Mouse (Mus musculus) hindbrain, embryonic 13.5 days (tissue): ENCODE data around the gene Slc5a8. TPM values are rescaled to one million over a fixed set of nuclear protein-coding genes. Genes with fewer than 3 reads are reported as not detected.

Experiments
- ATAC-seq: fragments of 200-750 bp; cut with Nextera tagmentation; 2 replicates; pipeline ENCODE4 v1.8.0; 2017; ENCODE audit warnings: moderate TSS enrichment; ENCODE audit not compliant: low FRiP score
- H3K27ac ChIP-seq: fragments of 300-500 bp; sonication (generic); 2 replicates; pipeline ENCODE4 v1.5.1; 2015; ENCODE audit warnings: inconsistent platforms, mild to moderate bottlenecking, moderate library complexity
- H3K27me3 ChIP-seq: fragments of 300-500 bp; sonication (generic); 2 replicates; pipeline ENCODE4 v1.6.1; 2015; ENCODE audit warnings: mild to moderate bottlenecking, inconsistent platforms
- H3K36me3 ChIP-seq: fragments of 300-500 bp; sonication (generic); 2 replicates; pipeline ENCODE4 v1.6.1; 2015; ENCODE audit warnings: mild to moderate bottlenecking, inconsistent platforms
- H3K4me1 ChIP-seq: fragments of 300-500 bp; sonication (generic); replicated peaks from 2 replicates; pipeline ENCODE4 v1.6.1; 2015; ENCODE audit warnings: inconsistent platforms
- H3K4me2 ChIP-seq: fragments of 300-500 bp; sonication (generic); 2 replicates; pipeline ENCODE4 v1.6.1; 2015; ENCODE audit warnings: inconsistent platforms, mild to moderate bottlenecking, moderate library complexity
- H3K4me3 ChIP-seq: fragments of 300-500 bp; sonication (generic); 2 replicates; pipeline ENCODE4 v1.5.1; 2015; ENCODE audit warnings: mild to moderate bottlenecking, inconsistent platforms
- H3K9ac ChIP-seq: fragments of 300-500 bp; sonication (generic); 2 replicates; pipeline ENCODE4 v1.6.1; 2015; ENCODE audit warnings: mild to moderate bottlenecking, inconsistent platforms
- H3K9me3 ChIP-seq: fragments of 300-500 bp; sonication (generic); 2 replicates; pipeline ENCODE4 v1.6.1; 2016; ENCODE audit warnings: inconsistent platforms
- WGBS: fragments of 180-500 bp; shearing (Covaris S2); methylation state at CpG from one replicate; pipeline ENCODE4 v1.1.7; 2015; 5-methylcytosine and 5-hydroxymethylcytosine counted together
- polyA plus RNA-seq: library from polyadenylated mRNA; unstranded; fragments of >200 nt; fragmentation: Nextera tagmentation; extraction: Ambion mirVana; gene quantifications from 2 replicates; pipeline ENCODE4 v1.2.1, GENCODE M21; 2015

The Slc5a8 gene
- polyA plus RNA-seq, 1 experiment from 2014 or later = 0.09 TPM

DNA sequence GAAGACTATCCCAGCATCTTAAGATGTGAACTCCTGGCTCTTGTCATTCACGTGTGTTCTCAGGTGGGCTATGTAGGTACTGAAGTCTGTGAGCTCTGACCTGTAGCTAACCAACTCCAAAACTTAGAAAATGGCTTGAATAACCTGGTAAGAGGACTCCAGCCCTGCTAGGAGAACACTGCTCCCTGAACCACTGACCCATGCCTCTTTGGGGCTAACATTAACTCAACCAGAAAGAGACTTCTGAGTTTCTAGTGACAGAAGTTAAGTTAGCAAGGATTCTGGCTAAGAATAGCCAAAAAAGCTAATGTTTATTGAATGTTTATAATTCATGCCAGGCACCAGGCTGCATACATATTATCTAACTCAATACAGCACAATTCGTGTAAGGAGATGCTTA lies 2.6 kb downstream of the Slc5a8 start:
- no peak overlapping the region for H3K9ac ChIP-seq
- 80% methylated on average over 2 of the region's 2 CpGs for WGBS
- H3K4me2 ChIP-seq = no peak overlapping the region
- H3K9me3 ChIP-seq = no peaks in the 10 kb centered on the region
- peaks cover 33% of the 10 kb centered on the region for H3K27me3 ChIP-seq
- no peaks in the 10 kb centered on the region for H3K36me3 ChIP-seq
- H3K27ac ChIP-seq = no peak overlapping the region
- ATAC-seq = no peak
- no peak overlapping the region for H3K4me3 ChIP-seq
- peaks cover 10% of the 10 kb centered on the region for H3K4me1 ChIP-seq

DNA sequence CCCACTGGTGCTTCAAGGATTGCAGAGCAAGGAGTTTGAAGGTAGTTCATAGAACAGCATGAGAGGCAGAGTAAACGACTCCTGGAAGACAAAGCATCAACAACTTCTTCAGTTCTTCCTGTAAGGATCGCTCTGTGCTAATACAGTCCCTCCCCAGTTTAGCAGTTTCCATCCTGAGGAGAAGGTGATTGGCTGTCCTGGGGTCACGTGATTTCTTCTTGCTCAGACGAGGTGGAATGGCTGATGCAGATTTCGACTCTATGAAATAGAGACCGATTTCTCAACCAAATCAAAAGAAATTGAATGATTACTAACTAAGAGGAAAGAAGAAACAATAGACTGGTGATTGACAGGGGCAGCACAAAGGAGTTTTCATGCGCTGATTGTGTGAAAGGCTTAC lies 5.6 kb downstream of the Slc5a8 start:
- Histone ChIP-seq H3K4me3 (no peak overlapping the region), H3K27ac (no peak overlapping the region), H3K9ac (no peak overlapping the region), H3K9me3 (no peaks in the 10 kb centered on the region), H3K4me1 (peaks cover 1% of the 10 kb centered on the region), H3K36me3 (no peaks in the 10 kb centered on the region), H3K4me2 (no peak overlapping the region), H3K27me3 (peaks cover 13% of the 10 kb centered on the region)
- no peak for ATAC-seq
- WGBS = 86% methylated on average over 7 of the region's 7 CpGs

DNA sequence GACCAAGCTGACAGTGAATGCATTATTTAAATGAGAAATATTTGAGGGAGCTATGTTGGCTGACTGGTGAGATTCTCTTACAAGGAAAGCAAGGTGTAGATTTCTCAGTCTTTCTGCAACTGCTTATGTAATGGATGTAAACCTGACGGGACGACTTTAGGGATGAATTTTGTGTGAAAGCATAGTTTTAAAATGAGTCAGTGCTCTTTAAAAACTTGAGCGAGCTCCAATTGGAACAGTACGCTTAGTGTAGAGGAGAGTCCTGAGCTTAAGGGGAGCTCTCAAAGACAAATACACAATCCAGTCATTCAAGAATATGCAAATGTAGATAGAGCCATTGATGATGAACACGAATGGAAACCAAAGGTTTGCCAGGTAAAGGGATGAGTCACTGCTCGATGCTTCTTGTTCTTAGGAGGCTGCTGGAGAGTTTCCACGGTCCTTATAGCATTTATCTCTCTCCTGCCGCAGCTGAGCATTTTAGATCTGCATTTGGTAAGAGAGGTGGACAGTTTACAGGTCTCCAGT lies 6.8 kb downstream of the Slc5a8 start:
- Histone ChIP-seq H3K4me3 (no peak overlapping the region), H3K9ac (no peak overlapping the region), H3K36me3 (no peaks in the 10 kb centered on the region), H3K4me2 (no peak overlapping the region), H3K4me1 (no peaks in the 10 kb centered on the region), H3K9me3 (no peaks in the 10 kb centered on the region), H3K27ac (no peak overlapping the region), H3K27me3 (peaks cover under 1% of the 10 kb centered on the region)
- no peak for ATAC-seq
- 90% methylated on average over 8 of the region's 8 CpGs for WGBS

DNA sequence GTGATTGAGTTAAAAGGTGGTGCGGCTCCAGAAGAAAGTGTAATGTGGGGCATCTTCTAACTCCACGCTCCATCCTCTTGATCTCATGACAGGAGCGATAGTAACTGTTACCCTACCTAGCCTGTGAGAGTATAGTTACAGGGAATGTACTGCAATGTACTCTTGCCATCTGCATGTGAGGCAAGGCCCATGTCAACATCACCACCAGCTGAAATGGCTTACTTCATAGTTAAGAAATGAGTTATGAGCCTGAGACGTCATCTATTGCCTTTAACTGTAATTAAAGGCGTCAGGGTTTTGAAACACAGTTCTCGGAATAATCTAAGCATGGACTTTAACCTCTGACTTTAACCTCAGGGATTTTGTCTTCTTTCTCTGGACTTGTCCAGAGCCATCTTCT lies 11.2 kb downstream of the Slc5a8 start:
- Histone ChIP-seq H3K4me3 (no peak overlapping the region), H3K4me1 (no peaks in the 10 kb centered on the region), H3K9me3 (no peaks in the 10 kb centered on the region), H3K9ac (no peak overlapping the region), H3K27me3 (no peaks in the 10 kb centered on the region), H3K27ac (no peak overlapping the region), H3K36me3 (no peaks in the 10 kb centered on the region), H3K4me2 (no peak overlapping the region)
- WGBS = 90% methylated on average over 6 of the region's 6 CpGs
- no peak for ATAC-seq

DNA sequence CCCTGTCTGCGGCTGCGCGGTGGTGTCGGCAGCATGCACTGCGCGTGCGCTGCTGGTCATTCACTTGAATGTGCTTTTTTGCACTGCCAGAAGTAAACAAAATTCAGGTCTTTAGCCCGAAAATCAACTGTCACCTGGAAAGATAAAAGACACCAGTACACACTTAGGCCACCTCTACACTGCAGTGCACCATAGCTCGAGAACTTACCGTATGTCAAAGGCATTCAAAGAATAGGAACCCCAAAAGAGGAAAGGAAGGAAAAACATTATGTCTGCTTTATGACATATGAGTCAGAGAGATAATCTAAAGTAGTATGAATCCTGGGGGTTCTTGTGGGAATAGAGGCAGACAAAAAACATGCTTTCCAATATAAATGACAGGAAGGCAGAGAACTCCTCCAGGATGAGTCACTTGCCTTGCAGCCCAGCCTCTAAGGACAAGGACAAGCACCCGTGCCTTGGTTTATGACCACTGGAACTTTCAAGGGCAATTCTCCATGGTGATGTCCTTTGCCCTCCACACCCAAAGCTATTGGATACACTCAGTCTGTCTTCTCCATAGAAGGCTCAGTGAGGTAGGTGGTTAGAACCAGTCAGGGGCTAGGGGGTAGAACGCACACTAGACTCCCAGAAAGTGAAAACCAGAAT lies 64.0 kb downstream of the Slc5a8 start:
- no peaks in the 10 kb centered on the region for H3K9me3 ChIP-seq
- no peak overlapping the region for H3K4me2 ChIP-seq
- no peaks in the 10 kb centered on the region for H3K27me3 ChIP-seq
- H3K27ac ChIP-seq = no peak overlapping the region
- H3K9ac ChIP-seq = no peak overlapping the region
- H3K4me3 ChIP-seq = no peak overlapping the region
- H3K4me1 ChIP-seq = no peaks in the 10 kb centered on the region
- no peak for ATAC-seq
- peaks cover 6% of the 10 kb centered on the region for H3K36me3 ChIP-seq
- 92% methylated on average over 12 of the region's 12 CpGs for WGBS

DNA sequence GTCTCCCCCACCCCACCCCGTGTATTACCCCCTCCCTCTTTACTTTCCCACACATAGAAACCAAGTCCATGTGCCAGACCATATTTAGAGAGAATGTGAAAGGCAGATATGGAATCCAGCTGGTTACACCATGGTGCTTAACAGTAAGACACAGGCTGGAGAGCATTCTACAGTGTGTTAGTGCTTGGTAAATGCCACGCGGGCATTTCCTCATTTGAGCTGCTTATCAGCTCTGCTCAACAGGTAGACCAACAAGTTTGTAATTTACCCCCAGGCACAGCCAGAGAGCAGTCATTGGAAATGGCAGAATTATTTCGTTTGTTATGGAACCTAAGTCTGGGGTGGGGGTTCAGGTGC lies 64.5 kb downstream of the Slc5a8 start:
- no peak for ATAC-seq
- Histone ChIP-seq H3K4me3 (no peak overlapping the region), H3K27me3 (no peaks in the 10 kb centered on the region), H3K4me2 (no peak overlapping the region), H3K9me3 (no peaks in the 10 kb centered on the region), H3K9ac (no peak overlapping the region), H3K27ac (no peak overlapping the region), H3K4me1 (no peaks in the 10 kb centered on the region), H3K36me3 (peaks cover 6% of the 10 kb centered on the region)
- WGBS = 91% methylated on average over 4 of the region's 4 CpGs

DNA sequence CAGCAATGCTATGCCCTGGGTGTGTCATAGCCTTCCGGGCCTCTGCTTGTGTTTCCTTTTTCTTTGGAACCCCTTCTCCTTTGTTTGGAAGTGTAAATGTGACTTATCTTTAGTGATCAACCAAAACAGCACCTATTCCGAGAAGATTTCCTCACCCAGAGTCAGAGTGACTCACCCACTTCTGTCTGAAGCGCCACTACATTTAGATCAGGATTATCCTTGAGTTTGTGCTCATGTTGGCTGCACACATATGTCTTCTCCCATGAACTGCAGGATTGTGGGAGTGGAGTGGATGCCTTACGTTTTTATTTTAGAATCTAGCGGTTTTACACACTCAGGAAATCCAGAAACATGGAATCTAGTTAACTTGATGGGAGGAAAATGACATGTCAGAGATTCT lies 75.0 kb downstream of the Slc5a8 start:
- H3K36me3 ChIP-seq = no peaks in the 10 kb centered on the region
- no peak overlapping the region for H3K9ac ChIP-seq
- no peaks in the 10 kb centered on the region for H3K4me1 ChIP-seq
- WGBS = 80% methylated on average over 5 of the region's 5 CpGs
- H3K9me3 ChIP-seq = no peaks in the 10 kb centered on the region
- no peak overlapping the region for H3K4me2 ChIP-seq
- H3K27ac ChIP-seq = no peak overlapping the region
- ATAC-seq = no peak
- H3K4me3 ChIP-seq = no peak overlapping the region
- no peaks in the 10 kb centered on the region for H3K27me3 ChIP-seq

DNA sequence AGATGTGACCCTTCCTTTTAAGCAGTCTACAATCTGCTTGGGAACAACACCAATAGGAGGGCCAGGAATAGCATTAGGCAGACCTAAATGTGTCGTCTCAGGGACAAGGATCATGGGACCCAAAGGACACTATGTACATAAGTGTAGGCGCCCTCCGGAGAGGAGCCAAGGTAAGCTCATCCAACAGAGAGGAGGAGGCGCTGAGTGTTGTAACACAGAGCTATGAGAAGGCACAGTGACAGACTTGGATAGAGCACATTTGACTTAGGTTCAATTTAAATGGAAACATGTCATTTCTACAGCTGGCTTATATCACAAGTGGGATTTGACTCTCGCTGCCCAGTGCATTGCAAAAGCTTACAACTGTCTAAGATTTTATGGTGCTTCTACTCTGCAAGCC lies 82.8 kb downstream of the Slc5a8 start:
- no peak overlapping the region for H3K4me3 ChIP-seq
- no peaks in the 10 kb centered on the region for H3K27me3 ChIP-seq
- 91% methylated on average over 5 of the region's 5 CpGs for WGBS
- no peaks in the 10 kb centered on the region for H3K9me3 ChIP-seq
- no peak for ATAC-seq
- 0 out of 2 replicates have a peak, but pooled peaks cover 3% of the 10 kb centered on the region for H3K36me3 ChIP-seq
- no peak overlapping the region for H3K9ac ChIP-seq
- no peaks in the 10 kb centered on the region for H3K4me1 ChIP-seq
- H3K27ac ChIP-seq = no peak overlapping the region
- H3K4me2 ChIP-seq = no peak overlapping the region

DNA sequence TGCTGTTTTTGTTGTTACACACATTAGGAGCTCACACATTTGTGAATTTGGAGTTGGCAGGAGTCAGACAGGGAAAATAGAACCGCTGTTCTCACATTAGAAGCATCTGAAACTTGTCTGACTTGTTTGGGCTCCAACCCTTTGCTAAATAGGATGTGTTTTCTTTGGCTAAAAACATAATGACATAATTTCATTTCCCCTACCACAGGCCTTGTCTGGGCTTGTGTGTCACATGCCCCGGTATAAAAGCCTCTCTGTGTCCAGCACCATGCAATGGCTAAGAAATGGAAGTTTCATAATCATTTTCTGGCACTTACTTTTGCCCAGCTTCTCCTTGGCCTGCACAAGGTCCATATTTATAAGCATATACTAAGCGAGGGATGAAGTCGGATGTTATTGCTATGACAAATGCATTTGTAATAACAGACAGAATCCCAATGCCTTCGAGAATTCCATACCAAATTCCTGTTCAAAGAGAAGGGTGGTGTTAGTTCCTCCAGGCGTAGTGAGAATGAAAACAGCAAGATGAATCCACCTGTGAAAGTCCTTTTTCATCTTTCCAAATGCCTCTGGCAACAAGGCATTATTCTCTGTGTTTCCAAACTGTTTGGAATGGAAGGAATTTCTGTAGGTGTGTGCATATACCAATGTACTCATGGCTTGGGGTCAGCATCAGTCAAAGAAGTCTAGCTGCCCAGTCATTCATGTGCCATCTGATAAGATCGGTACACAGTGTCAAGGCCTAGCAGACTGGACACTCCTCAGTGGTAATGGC lies 85.3 kb downstream of the Slc5a8 start:
- Histone ChIP-seq H3K9ac (no peak overlapping the region), H3K4me2 (no peak overlapping the region), H3K4me1 (no peaks in the 10 kb centered on the region), H3K27ac (no peak overlapping the region), H3K27me3 (no peaks in the 10 kb centered on the region), H3K4me3 (no peak overlapping the region), H3K9me3 (no peaks in the 10 kb centered on the region), H3K36me3 (0 out of 2 replicates have a peak, but pooled peaks cover 3% of the 10 kb centered on the region)
- ATAC-seq = no peak
- WGBS = 86% methylated on average over 7 of the region's 7 CpGs

DNA sequence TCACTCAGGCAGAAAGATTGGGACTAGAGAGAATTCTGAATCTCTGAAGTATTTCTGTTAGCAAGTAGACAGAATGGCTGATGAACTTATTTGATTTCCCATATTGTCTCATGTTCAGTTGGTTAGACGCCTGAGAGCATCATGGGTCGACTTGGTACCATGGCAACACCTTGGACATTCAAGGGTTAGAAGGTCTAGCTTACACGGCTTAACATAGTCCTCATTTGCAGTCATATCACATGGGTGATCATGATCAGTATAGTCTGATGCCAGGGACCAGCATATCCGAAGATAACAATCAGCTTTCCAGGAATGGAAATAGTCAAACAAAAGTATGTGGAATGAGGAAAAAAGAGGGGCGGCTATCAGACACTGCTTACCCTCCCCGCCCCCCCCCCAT lies 93.1 kb downstream of the Slc5a8 start:
- no peak overlapping the region for H3K9ac ChIP-seq
- H3K36me3 ChIP-seq = no peaks in the 10 kb centered on the region
- H3K27me3 ChIP-seq = no peaks in the 10 kb centered on the region
- no peak overlapping the region for H3K4me2 ChIP-seq
- H3K4me3 ChIP-seq = no peak overlapping the region
- no peaks in the 10 kb centered on the region for H3K9me3 ChIP-seq
- 68% methylated on average over 6 of the region's 6 CpGs for WGBS
- H3K4me1 ChIP-seq = no peaks in the 10 kb centered on the region
- no peak for ATAC-seq
- no peak overlapping the region for H3K27ac ChIP-seq
